19 mouse cellular contexts compared by ENCODE assay signal in the genomic region with DNA sequence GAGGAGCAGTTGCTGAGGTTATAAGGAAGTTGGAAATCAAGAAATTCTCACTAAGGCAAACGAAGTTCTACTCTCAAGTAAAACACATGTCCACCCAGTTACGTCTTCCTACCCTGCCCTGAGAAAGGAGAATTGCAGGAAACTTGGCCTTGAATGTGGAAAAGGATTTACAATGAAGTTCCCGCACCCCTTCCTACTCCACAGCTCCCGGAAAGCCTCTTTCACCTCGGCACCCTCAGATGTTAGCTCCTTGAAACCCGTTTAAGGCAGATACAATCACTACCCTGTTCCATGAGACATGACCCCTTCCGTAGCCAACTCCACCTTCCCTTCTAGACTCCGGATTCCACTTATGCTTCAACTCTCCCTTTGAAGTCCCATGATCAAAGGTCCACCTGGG. TPM values are rescaled to one million over a fixed set of nuclear protein-coding genes. Genes with fewer than 3 reads are reported as not detected.
DNase-seq lines count a peak whose midpoint lies in the region; ATAC-seq lines count a peak whose summit lies in the region.
"Had no signal": no experiment of that assay in that cellular context is flagged by ENCODE, and none has a peak within 500 bp of the region (broad histone marks: within the 10 kb centered on the region; RNA-seq: fewer than 3 reads in every experiment).

No protein-coding gene starts in this region.

- no peaks in the 10 kb centered on the region for H3K36me3 ChIP-seq in lung, embryonic 15.5 days
- H3K36me3 ChIP-seq: embryonic facial prominence, embryonic 13.5 days; forebrain, embryonic 15.5 days; G1E; hindbrain, embryonic 12.5 days; neural tube, embryonic 13.5 days had no signal

- DNase-seq in heart, adult 11 months, result peak; percentile 96
- DNase-seq in heart, postnatal 4 days, result no peak
- peak; percentile 44 for DNase-seq in kidney, adult 9 months
- DNase-seq in kidney, postnatal 25 days, result no peak
- no peak for DNase-seq in lung, postnatal 10 days
- DNase-seq: adrenal gland, postnatal 10 days; cerebellum, adult 9-11 months; liver, postnatal 0 days; midbrain, embryonic 14.5 days; thymus, postnatal 36 days had no signal

- peak overlapping the region; percentile 1; the same call in 1 of the 2 replicates for H3K4me2 ChIP-seq in lung, embryonic 15.5 days
- H3K4me2 ChIP-seq: embryonic facial prominence, embryonic 13.5 days; forebrain, embryonic 15.5 days; hindbrain, embryonic 12.5 days; neural tube, embryonic 13.5 days had no signal

- WGBS in lung, embryonic 15.5 days, result 51% methylated on average over 8 of the region's 8 CpGs

- ATAC-seq in lung, embryonic 15.5 days (ENCODE audit: borderline replicate concordance, extremely low read depth, low FRiP score, low TSS enrichment), result no peak
- no peak for ATAC-seq in megakaryocyte, adult 5-6 weeks (ENCODE audit: poor library complexity, severe bottlenecking)
- ATAC-seq: activated CD4-positive, CD25-positive, alpha-beta regulatory T cell, adult 4 months; forebrain, embryonic 15.5 days; liver, postnatal 0 days had no signal

- H3K27ac ChIP-seq in lung, embryonic 15.5 days, result peak overlapping the region; percentile 92
- H3K27ac ChIP-seq: embryonic facial prominence, embryonic 13.5 days; forebrain, embryonic 15.5 days; hindbrain, embryonic 12.5 days; neural tube, embryonic 13.5 days had no signal

- no peaks in the 10 kb centered on the region for H3K27me3 ChIP-seq in lung, embryonic 15.5 days
- H3K27me3 ChIP-seq: embryonic facial prominence, embryonic 13.5 days; forebrain, embryonic 15.5 days; hindbrain, embryonic 12.5 days; megakaryocyte, embryonic 14.5 days; neural tube, embryonic 13.5 days had no signal

- H3K9ac ChIP-seq in lung, embryonic 15.5 days, result no peak overlapping the region
- H3K9ac ChIP-seq: embryonic facial prominence, embryonic 13.5 days; forebrain, embryonic 15.5 days; hindbrain, embryonic 12.5 days; liver, postnatal 0 days; neural tube, embryonic 13.5 days had no signal

- H3K4me1 ChIP-seq in lung, embryonic 15.5 days, result peaks cover 42% of the 10 kb centered on the region

- H3K4me3 ChIP-seq in lung, embryonic 15.5 days, result no peak overlapping the region
- H3K4me3 ChIP-seq: embryonic facial prominence, embryonic 13.5 days; forebrain, embryonic 15.5 days; hindbrain, embryonic 12.5 days; megakaryocyte, embryonic 14.5 days; neural tube, embryonic 13.5 days had no signal

- no peaks in the 10 kb centered on the region for H3K9me3 ChIP-seq in lung, embryonic 15.5 days
- H3K9me3 ChIP-seq: embryonic facial prominence, embryonic 13.5 days; forebrain, embryonic 15.5 days; G1E; hindbrain, embryonic 12.5 days; megakaryocyte, embryonic 14.5 days; neural tube, embryonic 13.5 days had no signal

RNA-seq across cellular contexts. Expression of gene Insr, which starts 54.2 kb away (rescaled TPM):
- total RNA-seq in heart, postnatal 4 days (2021), result 100 to 1,000 TPM; 118 to 122 TPM
- 34.8 and 38.8 TPM in 2 replicates for polyA plus RNA-seq in lung, embryonic 15.5 days (2015; fragmentation: Nextera tagmentation; extraction: Ambion mirVana)
- 23.7 and 24.8 TPM in 2 replicates for total RNA-seq in megakaryocyte, adult 5-6 weeks (2015)
- total RNA-seq in megakaryocyte, adult 5-6 weeks (2017), result 13.5 and 18.1 TPM in 2 replicates

Comparison
In these comparisons a context has a peak if more than half of its experiments do, and no peak if none do; other contexts are left out.
1. DNase-seq: peak in heart, adult 11 months (single experiment) and kidney, adult 9 months (single experiment); none in heart, postnatal 4 days (single experiment), kidney, postnatal 25 days (0 of 2) and lung, postnatal 10 days (single experiment).
2. RNA of gene Insr, which starts 54.2 kb away (total RNA-seq): 118 to 122 TPM in heart, postnatal 4 days; 13.5 to 24.8 TPM in megakaryocyte, adult 5-6 weeks; every median in the first group is over 4 times any median in the second.